Mouse (Mus musculus) kidney, adult 9 months (tissue): Measurements from ENCODE around the gene Usp4.
"Not testable (repeated sequence)": the region's sequence is repeated elsewhere in the genome, so short reads cannot be mapped to it uniquely, and the experiment has no call there.

Experiments used
- DNase-seq: peaks from one replicate; pipeline ENCODE4 v3.0.0; 2022

The Usp4 gene

DNA sequence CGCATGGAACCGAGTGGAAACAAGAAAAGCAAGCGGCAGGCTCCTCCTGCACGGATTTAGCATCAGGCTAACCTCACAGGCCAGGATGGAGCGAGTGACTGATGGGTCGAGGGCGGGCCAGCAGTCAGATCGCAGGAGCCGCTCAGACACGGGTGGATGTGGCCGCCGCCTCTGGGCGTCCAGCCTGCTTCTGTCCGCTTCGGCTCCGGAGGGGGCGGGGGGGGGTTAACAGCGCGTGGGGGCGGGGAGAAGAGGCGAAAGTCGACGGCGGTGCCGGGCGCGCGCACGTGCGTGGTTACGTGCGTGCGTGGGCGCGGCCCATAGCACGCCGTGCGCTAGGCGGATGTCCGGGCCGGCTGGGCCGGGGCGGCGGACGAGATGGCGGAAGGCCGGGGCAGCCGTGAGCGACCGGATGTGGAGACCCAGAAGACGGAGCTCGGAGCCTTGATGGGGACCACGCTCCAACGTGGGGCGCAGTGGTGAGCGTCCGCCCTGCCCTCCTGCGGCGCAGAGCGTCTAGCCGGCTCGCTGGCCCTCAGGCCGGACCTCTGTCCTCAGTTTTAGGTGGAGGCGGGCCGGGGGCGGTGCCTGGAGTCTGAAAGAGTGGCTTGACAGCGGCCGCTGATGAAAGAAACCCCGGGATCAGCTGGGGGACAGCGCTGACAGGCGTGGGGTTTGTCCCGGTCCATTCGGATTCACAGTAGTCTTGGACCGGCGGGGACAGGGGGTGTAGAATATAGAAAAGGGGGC is at the start of gene Usp4:
Usp4 (plus strand) TSS at position 314 of the 750 bp plus-strand sequence.
- peak; percentile 90 for DNase-seq

DNA sequence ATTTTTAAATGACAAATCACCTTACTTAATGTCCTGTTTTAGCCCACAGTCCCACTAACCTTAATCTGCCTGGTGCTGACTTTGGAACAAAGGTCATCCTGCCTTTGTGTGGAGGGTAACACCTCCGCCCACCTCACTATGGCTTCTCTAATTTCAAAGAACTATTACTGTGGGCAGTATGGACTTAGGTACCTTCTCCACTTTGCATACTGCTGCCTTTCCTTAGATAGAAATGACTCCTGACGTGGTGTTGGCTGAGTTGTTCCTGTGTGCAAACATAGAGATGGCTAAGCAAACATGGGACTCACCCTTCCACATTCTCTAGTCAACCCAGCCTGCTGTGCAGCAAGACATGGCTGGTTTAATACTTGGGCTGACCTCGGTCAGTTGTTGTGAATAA is 45.8 kb upstream of the Usp4 start:
- no peak for DNase-seq

DNA sequence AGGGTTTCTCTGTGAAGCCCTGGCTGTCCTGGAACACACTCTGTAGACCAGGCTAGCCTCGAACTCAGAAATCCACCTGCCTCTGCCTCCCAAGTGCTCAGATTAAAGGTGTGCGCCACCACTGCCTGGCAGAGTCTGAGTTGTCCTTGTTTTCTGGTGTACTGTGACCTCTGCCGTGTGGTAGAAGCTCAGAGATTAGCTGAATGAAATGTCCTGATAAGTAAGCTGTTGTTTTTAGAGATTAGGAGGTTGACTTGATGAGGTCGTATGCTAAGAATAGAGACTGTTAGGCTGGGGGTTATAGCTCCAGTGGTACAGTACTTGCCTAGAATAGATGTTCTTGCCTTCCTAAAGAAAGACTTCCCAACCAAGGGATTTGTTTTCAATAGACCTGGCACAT is 42.9 kb upstream of the Usp4 start:
- DNase-seq = no peak

DNA sequence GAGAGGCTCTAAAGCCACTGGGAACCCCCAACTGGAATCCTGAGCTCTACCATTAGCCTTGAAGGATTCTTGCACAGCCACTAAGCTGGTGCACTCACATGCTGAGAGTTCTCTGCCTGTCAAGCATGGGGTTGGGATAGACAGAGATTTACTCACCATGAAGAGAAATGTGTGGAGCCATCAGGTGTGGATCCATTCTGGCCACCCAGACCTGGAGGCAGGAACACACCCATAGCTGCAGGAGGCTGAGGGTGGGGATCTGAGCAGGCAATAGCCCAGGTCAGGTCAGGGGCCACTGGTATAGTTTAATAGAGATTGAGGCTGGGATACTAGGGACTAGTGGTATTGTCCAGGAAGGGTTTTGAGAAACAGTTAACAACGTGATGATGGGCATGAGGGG is 42.5 kb upstream of the Usp4 start:
- DNase-seq = no peak

DNA sequence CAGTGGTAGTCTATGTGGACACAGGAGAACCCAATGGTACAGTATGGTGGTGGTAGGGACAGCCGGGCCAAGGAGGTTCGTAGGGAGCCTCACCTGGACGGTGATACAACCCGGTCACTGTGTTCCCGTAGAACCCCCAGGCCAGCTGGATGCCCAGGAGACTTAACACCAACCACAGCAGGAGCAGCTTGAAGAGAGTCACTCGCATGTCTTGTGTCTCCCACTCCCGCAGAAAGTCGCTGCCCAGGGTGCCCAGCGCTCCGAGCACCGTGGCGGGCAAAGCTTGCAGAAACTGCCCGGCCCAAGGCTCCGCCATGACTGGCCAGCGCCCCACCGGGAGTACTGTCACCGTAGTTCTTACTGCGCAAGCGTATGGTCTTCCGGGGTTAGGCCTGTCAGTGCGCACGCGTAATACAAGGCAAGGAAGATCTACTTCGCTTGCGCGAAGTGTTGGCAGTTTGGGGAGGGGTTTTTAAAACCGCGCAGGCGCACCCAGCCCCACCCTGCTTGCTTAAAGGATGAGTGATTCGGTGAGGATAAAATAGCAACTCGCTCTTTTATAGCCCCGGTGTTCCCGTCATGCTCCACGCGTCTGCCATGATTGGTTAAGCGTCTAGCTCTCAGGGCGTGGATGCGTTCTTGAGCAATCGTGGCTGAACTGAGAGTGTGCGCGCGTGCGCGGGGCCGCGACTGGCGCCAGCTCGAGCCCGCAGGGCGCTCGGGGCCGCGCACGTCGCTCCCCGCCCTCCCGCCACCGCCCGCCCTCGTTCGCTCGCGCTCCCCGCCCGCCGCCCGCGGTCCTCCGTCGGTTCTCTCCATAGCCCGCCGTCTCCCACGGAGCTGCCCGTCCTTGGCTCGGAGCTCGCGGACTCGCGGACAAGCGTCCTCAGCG is 41.8 kb upstream of the Usp4 start, which contains the start of the genes Rhoa and Tcta:
Rhoa (plus strand) TSS at position 501 of the 892 bp plus-strand sequence.
Tcta (minus strand) TSS at position 532 of the 892 bp plus-strand sequence.
- peak; percentile 100 for DNase-seq

DNA sequence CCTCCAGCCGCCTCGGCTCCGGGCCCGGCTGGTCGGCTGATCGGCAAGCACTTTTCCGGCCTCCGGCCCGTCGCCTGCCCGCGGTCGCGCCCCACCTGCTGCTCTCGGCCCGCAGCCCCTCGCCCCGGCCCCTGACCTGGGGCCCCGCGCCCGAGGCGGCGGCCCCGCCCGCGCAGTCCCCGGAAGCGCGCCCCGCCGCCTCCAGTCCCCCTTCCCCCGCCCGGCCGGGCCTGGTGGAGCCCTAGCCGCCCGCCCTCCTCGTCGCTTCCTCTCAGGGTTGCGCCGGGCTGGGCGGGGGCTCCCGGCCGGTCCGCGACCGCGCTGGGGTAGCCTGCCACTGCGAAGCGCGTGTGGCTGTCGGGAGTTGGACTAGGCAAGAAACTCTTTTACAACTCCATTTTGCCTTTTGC is 41.1 kb upstream of the Usp4 start:
- peak; percentile 70 for DNase-seq

DNA sequence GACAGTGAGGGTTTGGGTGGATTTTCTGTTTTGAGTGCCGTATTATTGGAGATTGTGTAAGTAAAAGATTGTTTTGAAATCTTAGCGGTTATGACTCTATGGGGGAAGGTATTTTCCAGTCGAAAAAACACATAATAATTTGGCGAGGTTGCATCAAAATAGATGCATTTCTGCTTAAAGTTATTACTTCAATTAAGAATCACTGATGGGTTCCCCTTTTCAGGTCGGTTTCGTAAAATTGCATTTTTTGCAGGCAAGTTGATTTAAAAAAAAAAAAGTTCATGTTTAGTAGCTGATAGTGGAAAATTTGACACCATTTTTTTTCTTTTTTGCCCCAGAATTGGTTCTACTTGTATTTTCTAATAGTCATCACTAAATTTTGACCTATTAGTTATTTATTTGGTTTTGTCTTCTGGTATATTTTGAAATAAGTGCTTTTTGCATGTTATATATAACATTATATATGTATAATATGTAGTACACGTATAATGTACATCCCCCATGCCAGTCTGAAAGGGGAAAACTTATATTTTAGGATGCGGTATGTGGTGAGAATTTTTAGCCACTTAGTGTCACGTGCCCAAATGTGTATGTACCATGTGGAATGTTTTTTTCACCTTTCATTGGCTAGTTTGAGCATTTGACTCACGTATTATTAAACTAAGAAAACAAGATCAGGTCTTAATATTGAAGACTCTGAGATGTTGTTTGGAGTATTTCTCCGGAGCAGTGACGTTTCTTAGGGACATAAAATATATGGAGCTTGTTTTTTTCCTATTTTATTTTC is 40.4 kb upstream of the Usp4 start:
- no peak for DNase-seq

DNA sequence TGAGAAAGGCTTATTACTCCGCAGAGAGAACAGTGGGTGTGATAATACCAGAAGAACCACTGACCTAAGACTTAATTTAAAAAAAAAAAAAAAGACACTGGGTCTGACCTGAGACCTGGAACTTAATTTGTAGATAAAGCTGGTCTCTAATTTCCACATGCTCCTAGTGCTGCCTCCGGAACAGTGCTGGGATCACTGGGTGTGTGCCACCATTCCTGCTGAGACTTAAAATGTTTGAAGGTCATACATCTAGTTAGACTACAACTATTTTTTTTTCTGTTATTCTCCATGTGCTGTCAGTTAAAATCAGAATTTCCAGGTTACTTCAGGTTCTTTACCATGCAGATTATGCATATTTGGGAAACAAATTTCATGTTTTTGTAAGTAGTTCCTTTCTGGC is 39.5 kb upstream of the Usp4 start:
- DNase-seq = peak; percentile 41

DNA sequence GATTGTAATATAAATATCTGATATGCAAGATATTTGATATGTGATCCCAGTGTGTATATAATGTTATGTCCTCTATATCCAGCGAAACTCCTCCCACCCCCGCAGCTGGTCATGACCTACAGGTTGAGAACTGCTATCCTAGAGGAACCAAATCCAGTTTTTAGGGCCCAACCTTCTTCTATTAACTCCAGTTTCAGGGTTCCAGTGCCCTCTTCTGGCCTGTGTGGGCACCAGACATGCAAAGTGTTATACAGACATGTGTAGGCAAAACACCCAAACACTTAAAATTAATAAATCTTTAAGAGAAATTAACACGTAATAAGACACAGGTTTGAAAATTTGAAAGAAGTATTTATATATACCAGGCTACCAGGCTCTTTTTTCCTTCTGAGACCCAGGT is 30.1 kb upstream of the Usp4 start:
- no peak for DNase-seq

DNA sequence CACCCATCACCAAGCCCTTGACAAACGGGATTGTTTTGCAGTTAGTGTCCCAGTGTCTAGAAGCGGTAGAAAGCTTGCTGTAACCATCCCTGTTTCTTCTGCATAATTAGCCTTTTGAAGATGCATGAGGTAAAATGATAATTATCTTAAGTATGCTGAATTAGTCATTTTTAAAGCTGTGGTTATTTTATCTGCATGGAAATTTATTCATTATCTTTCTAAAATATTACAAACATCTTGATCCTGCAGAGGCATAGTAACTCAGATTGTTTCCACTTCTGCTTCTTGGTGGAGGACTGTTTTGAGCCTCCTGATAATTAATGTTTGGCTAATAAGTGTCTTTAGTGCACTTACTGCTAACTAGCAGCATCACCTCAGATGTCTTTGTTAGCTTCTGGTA is 29.2 kb upstream of the Usp4 start:
- DNase-seq = no peak

DNA sequence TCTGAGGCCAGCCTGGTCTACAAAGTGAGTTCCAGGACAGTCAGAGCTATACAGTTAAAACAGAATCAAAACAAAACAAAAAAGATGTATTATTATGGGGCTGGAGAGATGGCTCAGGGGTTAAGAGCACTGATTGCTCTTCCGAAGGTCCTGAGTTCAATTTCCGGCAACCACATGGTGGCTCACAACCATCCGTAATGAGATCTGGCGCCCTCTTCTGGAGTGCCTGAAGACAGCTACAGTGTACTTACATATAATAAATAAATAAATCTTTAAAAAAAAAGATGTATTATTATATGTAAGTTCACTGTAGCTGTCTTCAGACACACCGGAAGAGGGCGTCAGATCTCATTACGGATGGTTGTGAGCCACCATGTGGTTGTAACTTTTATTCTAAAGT is 25.6 kb upstream of the Usp4 start:
- DNase-seq = not testable (repeated sequence)

DNA sequence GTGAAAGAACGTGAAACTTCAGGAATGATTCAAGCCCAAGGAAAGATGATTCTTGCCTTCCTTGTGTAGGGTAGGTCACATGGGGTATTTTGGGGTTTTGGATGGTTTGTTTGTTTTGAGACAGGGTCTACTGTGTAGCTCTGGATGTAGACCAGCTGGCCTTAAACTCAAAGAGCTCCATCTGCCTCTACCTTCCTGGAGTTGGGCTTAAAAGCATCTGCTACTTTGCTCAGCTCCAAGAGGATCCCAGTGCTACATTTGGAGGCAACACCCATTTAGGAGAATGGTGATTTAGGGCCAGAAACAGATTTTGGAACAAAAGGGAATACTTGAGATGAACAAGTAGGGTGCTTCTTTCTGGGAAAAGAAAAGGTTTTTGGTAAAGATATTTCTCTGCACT is 22.9 kb upstream of the Usp4 start:
- no peak for DNase-seq

DNA sequence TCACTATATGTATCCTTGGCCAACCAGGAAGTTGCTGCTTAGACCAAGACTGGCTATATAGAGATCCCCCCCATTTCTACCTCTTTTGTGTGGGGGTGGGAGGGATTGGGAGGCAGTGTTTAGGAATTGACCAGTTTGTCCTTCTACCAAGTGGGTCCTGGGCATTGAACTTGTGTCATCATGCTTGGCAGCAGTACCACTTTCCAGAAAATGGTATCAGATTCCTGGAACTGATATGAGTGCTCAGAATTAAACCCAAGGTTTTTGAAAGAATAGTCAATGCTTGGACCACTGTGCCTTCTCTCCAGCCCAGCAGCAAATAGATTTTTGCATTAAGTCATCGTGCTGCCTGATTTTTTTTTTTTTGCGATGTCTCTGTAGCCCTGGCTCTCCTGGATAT is 21.8 kb upstream of the Usp4 start:
- DNase-seq = no peak

DNA sequence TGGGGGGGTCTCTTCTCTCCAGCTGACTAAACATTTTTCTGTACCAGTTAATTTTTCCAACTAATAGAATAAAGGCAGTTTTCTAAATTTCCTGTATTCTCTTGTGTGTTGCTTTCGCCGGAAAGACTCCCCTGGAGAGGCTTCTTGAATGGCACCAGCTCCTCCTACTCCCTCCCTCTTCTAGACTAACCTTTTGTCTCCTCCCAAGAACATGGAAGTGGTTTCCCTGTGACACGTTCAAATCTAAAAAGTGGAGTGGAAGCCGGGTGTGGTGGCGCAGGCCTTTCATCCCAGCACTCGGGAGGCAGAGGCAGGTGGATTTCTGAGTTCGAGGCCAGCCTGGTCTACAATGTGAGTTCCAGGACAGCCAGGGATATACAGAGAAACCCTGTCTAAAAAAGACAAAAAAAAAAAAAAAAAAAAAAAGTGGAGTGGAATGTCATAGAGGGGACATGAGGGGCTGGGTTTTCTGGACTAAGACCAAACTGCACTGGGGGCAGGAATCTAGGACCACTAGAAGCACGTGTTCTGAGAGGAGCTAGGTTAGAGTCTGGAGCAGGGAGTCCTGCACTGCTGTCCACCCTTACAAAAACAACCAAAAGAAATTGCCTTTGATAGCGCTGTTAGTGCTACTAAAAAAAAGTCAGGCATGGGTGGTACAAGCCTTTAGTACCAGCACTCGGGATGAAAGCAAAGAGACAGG is 9.7 kb upstream of the Usp4 start:
- DNase-seq = no peak

DNA sequence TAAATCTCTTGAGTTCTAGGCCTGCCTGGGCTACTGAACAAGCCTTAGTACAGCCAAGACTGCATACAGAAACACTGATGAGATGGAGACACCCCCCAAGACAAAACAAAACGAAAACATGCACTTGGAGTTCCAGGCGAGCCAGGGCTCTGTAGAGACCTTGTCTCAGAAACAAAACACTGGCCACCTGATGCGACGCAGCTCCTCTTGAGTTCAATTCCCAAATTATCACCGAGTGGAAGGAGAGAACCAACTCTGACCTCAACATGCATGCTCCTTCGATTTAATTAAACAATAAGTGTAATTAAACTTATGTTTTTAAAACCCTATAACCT is 9.1 kb upstream of the Usp4 start:
- no peak for DNase-seq

DNA sequence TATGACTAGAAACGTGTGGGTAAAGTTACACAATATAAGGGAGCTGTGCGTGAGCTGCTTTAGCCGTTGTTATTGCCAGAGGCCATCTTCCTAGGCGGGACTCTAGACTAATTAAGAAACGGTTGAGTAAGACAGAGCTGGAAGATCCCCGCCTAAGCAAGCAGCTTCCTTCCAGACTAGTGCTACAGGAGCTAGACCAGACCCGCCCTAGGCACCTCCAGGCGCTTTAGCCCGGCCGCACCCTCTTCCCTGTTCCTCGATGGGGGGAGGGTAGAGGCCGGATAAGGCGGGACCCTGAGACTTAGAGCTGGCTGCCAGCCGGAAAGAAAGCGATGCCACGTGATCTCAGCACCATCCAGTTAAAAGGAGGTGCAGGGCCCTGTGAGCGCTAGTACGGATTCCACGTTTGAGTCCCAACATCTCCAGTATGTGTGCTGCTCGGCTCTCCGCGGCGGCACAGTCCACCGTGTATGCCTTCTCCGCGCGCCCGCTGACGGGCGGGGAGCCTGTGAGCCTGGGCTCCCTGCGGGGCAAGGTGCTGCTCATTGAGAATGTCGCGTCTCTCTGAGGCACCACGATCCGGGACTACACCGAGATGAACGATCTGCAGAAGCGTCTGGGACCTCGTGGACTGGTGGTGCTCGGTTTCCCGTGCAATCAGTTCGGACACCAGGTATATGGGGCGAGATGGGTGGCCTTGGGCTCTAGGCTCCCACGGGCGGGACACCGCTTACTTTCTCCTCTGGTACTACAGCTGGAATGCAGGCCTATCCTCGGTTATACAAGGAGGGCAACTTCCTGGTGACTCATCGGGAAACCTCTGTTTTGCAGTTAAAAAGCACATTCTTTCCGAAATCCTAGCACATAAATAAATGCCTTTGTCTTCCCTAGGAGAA is 8.5 kb upstream of the Usp4 start, which contains the start of gene Gpx1:
Gpx1 (plus strand) TSS at position 18 of the 896 bp plus-strand sequence.
- peak; percentile 98 for DNase-seq

DNA sequence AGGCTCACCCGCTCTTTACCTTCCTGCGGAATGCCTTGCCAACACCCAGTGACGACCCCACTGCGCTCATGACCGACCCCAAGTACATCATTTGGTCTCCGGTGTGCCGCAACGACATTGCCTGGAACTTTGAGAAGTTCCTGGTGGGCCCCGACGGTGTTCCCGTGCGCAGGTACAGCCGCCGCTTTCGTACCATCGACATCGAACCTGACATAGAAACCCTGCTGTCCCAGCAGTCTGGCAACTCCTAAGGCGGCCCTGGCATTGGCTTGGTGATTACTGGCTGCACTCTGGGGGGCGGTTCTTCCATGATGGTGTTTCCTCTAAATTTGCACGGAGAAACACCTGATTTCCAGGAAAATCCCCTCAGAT is 7.8 kb upstream of the Usp4 start:
- no peak for DNase-seq

DNA sequence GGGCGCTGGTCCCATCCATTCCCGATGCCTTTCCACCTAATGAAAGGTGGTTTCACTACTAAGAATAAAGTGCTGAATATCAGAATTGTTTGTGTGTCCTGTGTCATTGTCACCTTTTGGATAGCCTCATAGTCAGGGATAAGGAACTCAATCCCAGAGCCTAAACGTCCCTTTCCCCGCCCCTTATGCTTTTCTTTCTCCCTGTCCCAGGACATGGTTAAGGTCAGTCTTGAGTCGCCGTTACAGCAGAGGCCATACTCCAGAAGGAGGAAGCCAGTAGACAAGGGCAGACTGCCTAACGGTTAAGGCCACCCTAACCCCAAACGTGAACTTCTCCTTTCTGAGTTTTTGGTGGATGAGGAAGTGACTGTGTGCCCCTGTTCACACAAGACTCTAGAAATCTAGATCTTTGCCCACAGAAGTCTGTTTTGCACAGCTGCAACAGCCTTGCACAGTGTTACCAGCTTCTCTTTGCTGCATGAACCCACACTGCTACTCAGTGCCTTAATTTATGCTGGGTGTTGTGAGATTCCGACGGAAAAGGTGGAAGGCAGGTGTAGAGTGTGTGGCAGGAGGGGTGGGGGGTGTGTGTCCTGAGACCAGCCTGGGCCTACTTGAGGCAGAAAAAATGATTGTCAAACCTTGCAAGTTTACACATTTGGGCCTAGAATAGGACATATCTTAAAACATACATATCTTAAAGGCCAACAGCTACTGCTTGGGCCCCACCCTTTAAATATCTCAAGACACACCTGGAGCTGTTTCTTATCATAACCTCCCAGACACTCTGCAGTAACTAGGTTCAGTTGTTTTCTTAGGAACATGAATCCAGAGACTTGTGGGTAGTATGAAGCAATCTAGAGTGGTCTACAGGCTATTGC is 7.2 kb upstream of the Usp4 start:
- peak; percentile 53 for DNase-seq

DNA sequence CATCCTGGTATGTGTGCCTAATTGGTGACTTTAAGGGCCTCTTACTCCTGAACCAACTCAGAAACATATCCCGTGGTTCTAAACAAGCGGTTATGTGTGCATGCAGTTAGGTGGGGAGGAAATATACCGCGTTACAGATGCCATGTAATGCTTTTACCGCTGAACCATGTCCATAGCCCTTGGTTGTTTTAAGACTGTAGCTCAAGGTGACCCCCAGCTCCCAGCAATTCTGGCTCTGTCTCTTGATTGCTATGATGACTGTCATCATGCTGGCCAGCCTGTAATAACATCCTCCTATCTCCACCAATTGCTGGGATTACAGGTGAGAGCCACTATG is 6.5 kb upstream of the Usp4 start:
- DNase-seq = peak; percentile 53

DNA sequence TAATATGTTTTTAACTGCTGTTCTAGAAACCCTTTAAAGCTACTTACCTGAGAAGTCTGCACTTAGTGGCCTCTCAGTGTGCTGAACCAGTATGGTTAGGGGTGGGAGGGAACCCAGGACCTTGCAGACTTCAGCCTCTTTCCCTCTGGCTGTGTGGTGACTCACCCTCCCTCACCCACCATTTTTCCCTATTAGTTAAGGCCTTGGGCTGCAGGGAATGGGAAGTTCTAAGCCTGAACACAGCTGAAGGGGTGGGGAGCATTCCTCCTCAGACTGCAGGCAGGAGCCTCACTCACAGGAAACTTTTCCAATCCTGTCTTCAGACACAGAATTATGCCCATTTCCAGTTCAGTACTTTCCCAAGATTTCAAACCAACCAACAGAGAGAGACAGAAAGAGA is 5.9 kb upstream of the Usp4 start:
- peak; percentile 54 for DNase-seq
